Mouse (Mus musculus) spleen, adult 2 months (tissue): Measurements from ENCODE around the gene Ntsr1. TPM values are rescaled to one million over a fixed set of nuclear protein-coding genes. Genes with fewer than 3 reads are reported as not detected.

Experiments used
- DNase-seq, 2 experiments: peaks; one replicate each; pipeline versions ENCODE4 v3.0.0 to v3.0.0-alpha.2; 2012 to 2021; ENCODE audit warnings: low spot score in 2 of 2, low read depth in 1 of 2
- H3K27ac ChIP-seq: fragments of 200-500 bp; 2 replicates; pipeline ENCODE4 v1.5.1; 2012; ENCODE audit warnings: low read length, inconsistent platforms; ENCODE audit not compliant: insufficient read depth
- H3K27me3 ChIP-seq: fragments of 200-500 bp; 2 replicates; pipeline ENCODE4 v1.6.1; 2012; ENCODE audit warnings: mild to moderate bottlenecking, moderate library complexity, low read length, inconsistent platforms; ENCODE audit not compliant: control insufficient read depth, insufficient read depth
- H3K36me3 ChIP-seq: fragments of 200-500 bp; 2 replicates; pipeline ENCODE4 v1.6.1; 2012; ENCODE audit warnings: mild to moderate bottlenecking, low read length, inconsistent platforms; ENCODE audit not compliant: control insufficient read depth, insufficient read depth
- H3K4me1 ChIP-seq: fragments of 200-500 bp; 2 replicates; pipeline ENCODE4 v1.6.1; 2011; ENCODE audit warnings: inconsistent platforms; ENCODE audit not compliant: control insufficient read depth, insufficient read depth, insufficient read length
- H3K4me3 ChIP-seq: fragments of 200-500 bp; 2 replicates; pipeline ENCODE4 v1.5.1; 2011; ENCODE audit warnings: mild to moderate bottlenecking, inconsistent platforms; ENCODE audit not compliant: insufficient read depth, insufficient read length; ENCODE audit errors: extremely low read depth
- CTCF ChIP-seq: fragments of 200-500 bp; IDR thresholded peaks from 2 replicates; pipeline ENCODE4 v1.5.1; 2011; ENCODE audit warnings: mild to moderate bottlenecking, inconsistent platforms; ENCODE audit not compliant: insufficient read depth, insufficient read length, insufficient replicate concordance; ENCODE audit errors: extremely low read depth
- POLR2A ChIP-seq: fragments of 200-500 bp; IDR thresholded peaks from 2 replicates; pipeline ENCODE4 v1.6.1; 2011; ENCODE audit warnings: low read depth, low read length, inconsistent platforms
- WGBS: fragments of 180-500 bp; shearing (Covaris S2); methylation state at CpG from one replicate; pipeline ENCODE4 v1.1.7; 2018; 5-methylcytosine and 5-hydroxymethylcytosine counted together
- polyA plus RNA-seq: library from polyadenylated mRNA; depleted of rRNA; stranded (reverse); fragments of >200 nt; gene quantifications from 2 replicates; pipeline ENCODE4 v1.2.3, GENCODE M21; 2012; rRNA removed

Gene Ntsr1
- polyA plus RNA-seq, 1 experiment: not detected

GRCm38 (mm10) chr2:180578686-180579085 is 78.9 kb downstream of the Ntsr1 start:
- WGBS: 9% methylated on average over 3 of the region's 3 CpGs
- peak; percentile 95 for TF ChIP-seq CTCF
- no peak for TF ChIP-seq POLR2A
- Histone ChIP-seq H3K4me3 (no peak overlapping the region), H3K27me3 (no peaks in the 10 kb centered on the region), H3K27ac (no peak overlapping the region), H3K36me3 (no peaks in the 10 kb centered on the region), H3K4me1 (peaks cover 6% of the 10 kb centered on the region; the same call in 1 of the 2 replicates)
- peak in 1 of 2 experiments; percentile 66 for DNase-seq

DNA sequence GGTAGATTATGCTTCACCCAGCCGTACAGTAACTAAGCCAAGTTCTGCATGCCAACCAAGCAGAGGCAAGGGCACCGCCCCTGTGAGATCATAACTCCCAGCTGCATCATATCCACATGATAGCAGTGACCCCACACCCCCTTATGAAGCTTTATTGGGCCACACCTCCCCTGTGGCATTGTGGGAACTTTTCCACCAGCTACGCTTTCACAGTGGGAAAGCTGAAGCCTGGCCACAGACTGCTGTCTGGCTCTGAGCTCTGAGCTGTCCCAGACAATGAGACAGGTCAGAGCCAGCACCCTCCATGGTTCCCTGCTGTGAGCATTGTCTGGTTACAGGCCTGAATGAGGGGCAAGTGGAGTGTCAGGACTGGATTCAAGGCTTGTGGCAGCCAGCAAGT is 81.2 kb downstream of the Ntsr1 start, which contains the start of gene Mrgbp:
Gene Mrgbp, plus strand, starts transcription at position 303 of the 400 bp plus-strand sequence.
- no peak within 1 kb of the TSS for H3K27ac ChIP-seq
- H3K36me3 ChIP-seq: peaks cover 8% of the 10 kb centered on the region
- H3K4me3 ChIP-seq: no peak within 1 kb of the TSS
- H3K4me1 ChIP-seq: peaks cover 7% of the 10 kb centered on the region; the same call in 1 of the 2 replicates
- no peak for DNase-seq
- H3K27me3 ChIP-seq: no peaks in the 10 kb centered on the region
- WGBS: 85% methylated on average over 3 of the region's 3 CpGs
- TF ChIP-seq POLR2A: no peak
- no peak for TF ChIP-seq CTCF

GRCm38 (mm10) chr2:180582481-180583153 is 82.8 kb downstream of the Ntsr1 start:
- peaks cover 7% of the 10 kb centered on the region; the same call in 1 of the 2 replicates for H3K4me1 ChIP-seq
- DNase-seq: peak; percentile 85 to 97
- WGBS: under 1% methylated on average over 52 of the region's 57 CpGs
- H3K4me3 ChIP-seq: peak overlapping the region; percentile 93
- H3K27ac ChIP-seq: peak overlapping the region; percentile 82
- H3K36me3 ChIP-seq: peaks cover 14% of the 10 kb centered on the region
- TF ChIP-seq CTCF: peak; percentile 95
- 0 out of 2 replicates have a peak, but pooled peaks have one; percentile 32 for TF ChIP-seq POLR2A
- H3K27me3 ChIP-seq: no peaks in the 10 kb centered on the region

GRCm38 (mm10) chr2:180583154-180583507 is 83.4 kb downstream of the Ntsr1 start:
- no peak for DNase-seq
- Histone ChIP-seq H3K4me1 (peaks cover 7% of the 10 kb centered on the region; the same call in 1 of the 2 replicates), H3K4me3 (peak overlapping the region; percentile 93), H3K27ac (no peak overlapping the region), H3K36me3 (peaks cover 14% of the 10 kb centered on the region), H3K27me3 (no peaks in the 10 kb centered on the region)
- no peak for TF ChIP-seq CTCF
- TF ChIP-seq POLR2A: no peak
- 14% methylated on average over 7 of the region's 7 CpGs for WGBS

DNA sequence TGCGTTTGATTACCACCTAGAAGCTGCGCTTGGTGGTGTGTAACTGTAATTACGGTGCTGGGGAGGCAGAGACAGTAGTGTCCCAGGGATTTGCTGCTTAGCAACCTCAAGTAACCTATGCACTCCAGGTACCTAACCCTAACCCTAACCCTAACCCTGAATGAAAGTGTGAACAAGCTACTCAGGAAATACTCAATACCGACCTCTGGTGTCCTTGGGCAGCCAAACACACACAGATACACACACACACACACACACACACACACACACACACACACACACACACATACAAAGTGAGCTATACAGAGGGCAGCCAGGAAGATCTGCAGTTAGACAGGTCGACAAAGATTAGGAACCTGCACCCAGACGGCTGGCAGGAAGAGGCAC is 89.0 kb downstream of the Ntsr1 start:
- WGBS: 45% methylated on average over 6 of the region's 6 CpGs
- peaks cover 7% of the 10 kb centered on the region; the same call in 1 of the 2 replicates for H3K4me1 ChIP-seq
- peaks cover 36% of the 10 kb centered on the region for H3K36me3 ChIP-seq
- H3K27me3 ChIP-seq: no peaks in the 10 kb centered on the region
- DNase-seq: no peak
- H3K27ac ChIP-seq: peak overlapping the region; percentile 95; the same call in 1 of the 2 replicates
- H3K4me3 ChIP-seq: peak overlapping the region; percentile 99
- TF ChIP-seq CTCF: no peak
- TF ChIP-seq POLR2A: no peak

DNA sequence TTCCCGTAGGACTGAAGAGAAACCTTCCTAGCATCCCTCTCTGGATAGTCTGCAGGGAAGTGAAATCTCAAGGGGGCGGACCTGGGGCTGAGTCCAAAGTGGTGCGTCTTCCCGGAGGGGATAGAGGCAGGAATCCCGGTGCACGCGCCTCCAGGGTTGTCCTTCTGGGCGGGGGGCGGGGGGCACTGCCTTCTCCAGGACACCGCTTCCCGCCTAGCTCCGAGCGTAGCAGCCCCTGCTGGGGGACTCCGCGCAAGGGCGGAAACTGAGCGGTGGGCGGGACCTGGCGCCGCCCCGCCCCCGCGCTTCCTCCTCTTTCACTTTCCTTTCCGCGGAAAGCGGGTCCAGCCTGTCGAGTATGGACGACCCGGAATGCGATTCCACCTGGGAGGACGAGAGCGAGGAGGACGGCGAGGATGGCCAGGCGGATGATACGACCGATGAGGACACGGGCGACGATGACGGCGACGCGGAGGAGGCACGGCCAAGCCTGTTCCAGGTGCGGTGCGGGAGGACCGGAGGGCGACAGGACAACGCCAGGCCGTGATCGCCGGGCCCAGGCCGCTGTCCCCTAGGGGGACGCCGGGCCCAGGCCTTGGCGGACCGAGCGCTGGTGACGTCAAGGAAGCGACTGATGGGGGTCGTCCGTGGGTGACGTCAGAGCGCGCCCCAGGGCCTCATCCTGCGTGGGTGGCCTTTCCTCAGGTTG is 89.5 kb downstream of the Ntsr1 start, which contains the start of gene Ogfr:
Gene Ogfr, plus strand, starts transcription at position 123 of the 709 bp plus-strand sequence.
- Histone ChIP-seq H3K4me1 (peaks cover 7% of the 10 kb centered on the region; the same call in 1 of the 2 replicates), H3K27me3 (no peaks in the 10 kb centered on the region), H3K36me3 (peaks cover 42% of the 10 kb centered on the region), H3K27ac (peak within 1 kb of the TSS; percentile 95), H3K4me3 (peak within 1 kb of the TSS; percentile 99)
- peak; percentile 71 for TF ChIP-seq POLR2A
- peak; percentile 26; the same call in 1 of the 2 replicates for TF ChIP-seq CTCF
- WGBS: under 1% methylated on average over 67 of the region's 67 CpGs
- DNase-seq: peak; percentile 65 to 76

Other genes with a start within 250 kb of the Ntsr1 start
- gene Rps21, start 242.6 kb upstream of the Ntsr1 start, polyA plus RNA-seq: 2,793 and 4,124 TPM in 2 replicates
- 40.9 and 56.9 TPM in 2 replicates for gene Cables2, start 226.5 kb upstream of the Ntsr1 start, polyA plus RNA-seq
- gene Rbbp8nl, start 210.1 kb upstream of the Ntsr1 start, polyA plus RNA-seq: not detected in 2 replicates
- gene Gata5, start 165.3 kb upstream of the Ntsr1 start, polyA plus RNA-seq: 0.12 and 0.26 TPM in 2 replicates
- gene Slco4a1, start 43.7 kb upstream of the Ntsr1 start, polyA plus RNA-seq: 8.1 and 10.1 TPM in 2 replicates
- gene Mrgbp, start 81.3 kb downstream of the Ntsr1 start, polyA plus RNA-seq: 30.8 and 41.2 TPM in 2 replicates
- gene Ogfr, start 89.3 kb downstream of the Ntsr1 start, polyA plus RNA-seq: 39.0 and 43.8 TPM in 2 replicates
- gene Col9a3, start 97.8 kb downstream of the Ntsr1 start, polyA plus RNA-seq: 1.9 and 2.3 TPM in 2 replicates
- gene Tcfl5, start 142.7 kb downstream of the Ntsr1 start, polyA plus RNA-seq: not detected in 2 replicates
- gene Dido1, start 210.0 kb downstream of the Ntsr1 start, polyA plus RNA-seq: 11.4 and 12.5 TPM in 2 replicates
- 21.1 and 22.8 TPM in 2 replicates for gene Gid8, start 210.1 kb downstream of the Ntsr1 start, polyA plus RNA-seq
- gene Slc17a9, start 225.3 kb downstream of the Ntsr1 start, polyA plus RNA-seq: 43.9 and 48.1 TPM in 2 replicates